ENCODE assay signal across 14 mouse cellular contexts in the genomic region with DNA sequence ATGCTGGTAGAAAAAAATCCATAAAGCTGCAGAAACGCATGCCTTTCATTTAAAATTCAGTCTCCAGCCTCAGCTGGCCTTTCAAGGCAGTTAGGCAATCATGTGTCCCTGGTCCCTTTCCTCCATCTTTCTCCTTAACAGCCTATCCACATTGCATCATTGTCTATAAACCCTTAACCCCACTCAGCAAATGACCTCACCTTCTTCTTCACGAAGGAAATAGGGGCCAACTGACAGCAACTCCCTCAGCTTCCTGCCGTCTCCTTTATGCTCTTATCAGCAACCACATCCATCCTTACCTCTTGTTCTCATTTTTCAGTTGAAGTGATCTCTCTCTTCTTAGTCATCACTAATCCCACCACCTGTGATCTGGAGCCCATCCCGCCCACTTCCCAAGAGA.
"Had no signal": no experiment of that assay in that cellular context is flagged by ENCODE, and none has a peak within 500 bp of the region (broad histone marks: within the 10 kb centered on the region; RNA-seq: fewer than 3 reads in every experiment).

No protein-coding gene starts in this region.

- H3K4me2 ChIP-seq: limb, embryonic 15.5 days; liver, embryonic 12.5 days; lung, embryonic 14.5 days; midbrain, embryonic 13.5 days; neural tube, embryonic 15.5 days had no signal

- DNase-seq: kidney, adult 2 months; kidney, postnatal 25 days; lung, embryonic 14.5 days; lung, postnatal 10 days; right cerebral cortex, adult 18-20 months; spleen, adult 18-20 months had no signal

- H3K36me3 ChIP-seq: limb, embryonic 15.5 days; liver, embryonic 12.5 days; midbrain, embryonic 13.5 days; neural tube, embryonic 15.5 days had no signal

- H3K9ac ChIP-seq: limb, embryonic 15.5 days; liver, embryonic 12.5 days; lung, embryonic 14.5 days; midbrain, embryonic 13.5 days; neural tube, embryonic 15.5 days had no signal

- H3K9me3 ChIP-seq: limb, embryonic 15.5 days; liver, embryonic 12.5 days; midbrain, embryonic 13.5 days; neural tube, embryonic 15.5 days had no signal

- ATAC-seq: intestine, embryonic 16.5 days; liver, embryonic 12.5 days; midbrain, embryonic 13.5 days had no signal

- H3K27me3 ChIP-seq: limb, embryonic 15.5 days; liver, embryonic 12.5 days; midbrain, embryonic 13.5 days; neural tube, embryonic 15.5 days had no signal

- H3K4me3 ChIP-seq: left cerebral cortex, adult 2 months; limb, embryonic 15.5 days; liver, embryonic 12.5 days; midbrain, embryonic 13.5 days; myocyte; neural tube, embryonic 15.5 days had no signal

- H3K4me1 ChIP-seq: limb, embryonic 15.5 days; liver, embryonic 12.5 days; neural tube, embryonic 15.5 days had no signal

- H3K27ac ChIP-seq: left cerebral cortex, adult 2 months; limb, embryonic 15.5 days; liver, embryonic 12.5 days; macrophage; midbrain, embryonic 13.5 days; neural tube, embryonic 15.5 days had no signal
